ENCODE assay signal across 7 mouse cellular contexts in the genomic region with DNA sequence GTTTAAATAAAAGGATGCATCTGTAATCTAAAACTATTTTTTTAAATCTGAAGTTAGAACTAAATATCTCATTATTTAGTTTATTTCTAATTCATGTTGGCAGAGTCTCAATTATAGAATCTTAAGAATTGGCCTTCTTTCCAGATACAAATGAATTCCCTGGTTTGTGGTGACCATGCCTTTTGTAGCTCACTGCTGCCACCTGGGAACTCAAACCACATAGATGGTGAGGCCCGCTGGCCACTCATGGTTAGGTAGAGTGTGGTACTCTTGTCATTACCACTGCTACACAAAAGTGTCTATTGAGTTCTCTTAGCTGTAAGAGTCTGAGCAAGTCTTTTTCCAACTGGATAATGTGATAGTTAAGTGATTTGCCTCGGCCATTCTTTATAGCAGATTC. TPM values are rescaled to one million over a fixed set of nuclear protein-coding genes. Genes with fewer than 3 reads are reported as not detected.
A peak's percentile ranks its signal among the peaks of the same experiment; 100 is the strongest.
DNase-seq lines count a peak whose midpoint lies in the region; ATAC-seq lines count a peak whose summit lies in the region.

No protein-coding gene starts in this region.

- DNase-seq in heart, postnatal 10 days, result peak; percentile 14 to 37
- DNase-seq in heart, postnatal 25 days (ENCODE audit: low spot score), result no peak
- peak; percentile 34 for DNase-seq in right cerebral cortex, adult 18-20 months
- no peak for DNase-seq in right cerebral cortex, postnatal 4 days
- DNase-seq in spleen, postnatal 14 days (ENCODE audit: low spot score in 2 of 2), result no peak
- DNase-seq in MN1 (ENCODE audit: low spot score), result no peak

- ATAC-seq in granulocyte monocyte progenitor cell, adult 5-6 weeks (replicated peaks; ENCODE audit: poor library complexity, severe bottlenecking), result 0 out of 2 replicates have a peak, but pooled peaks have one; percentile 48

- intact Hi-C loops in heart, postnatal 10 days (cut with DNase I), result loop anchor here (1.0 to 2.0 kb wide), 2 partner anchors 144 to 231 kb away; no protein-coding TSS in a partner anchor
- intact Hi-C loops in heart, postnatal 25 days (cut with DNase I), result loop anchor here (2.0 to 10.0 kb wide), 3 partner anchors 144 to 230 kb away; no protein-coding TSS in a partner anchor

RNA-seq across cellular contexts. Expression of a gene that starts 45.4 kb away (rescaled TPM):
- not detected for total RNA-seq in heart, postnatal 10 days (2021)
- total RNA-seq in heart, postnatal 25 days (2021), result not detected
- not detected in 2 replicates for total RNA-seq in granulocyte monocyte progenitor cell, adult 5-6 weeks (2014; fragmentation: Nextera tagmentation)
- not detected in 2 replicates for total RNA-seq in granulocyte monocyte progenitor cell, adult 5-6 weeks (2017)

Comparison
In these comparisons a context has a peak if more than half of its experiments do, and no peak if none do; other contexts are left out.
1. DNase-seq: peak in heart, postnatal 10 days (2 of 2) and right cerebral cortex, adult 18-20 months (single experiment); none in heart, postnatal 25 days (single experiment), right cerebral cortex, postnatal 4 days (single experiment), spleen, postnatal 14 days (0 of 2) and MN1 (single experiment).